Mouse (Mus musculus): ENCODE data around the gene Caml. TPM values are rescaled to one million over a fixed set of nuclear protein-coding genes. Genes with fewer than 3 reads are reported as not detected.

Gene Caml
- total and polyA plus RNA-seq, 3 experiments = 29.9 to 49.9 (median 38.2) TPM

DNA sequence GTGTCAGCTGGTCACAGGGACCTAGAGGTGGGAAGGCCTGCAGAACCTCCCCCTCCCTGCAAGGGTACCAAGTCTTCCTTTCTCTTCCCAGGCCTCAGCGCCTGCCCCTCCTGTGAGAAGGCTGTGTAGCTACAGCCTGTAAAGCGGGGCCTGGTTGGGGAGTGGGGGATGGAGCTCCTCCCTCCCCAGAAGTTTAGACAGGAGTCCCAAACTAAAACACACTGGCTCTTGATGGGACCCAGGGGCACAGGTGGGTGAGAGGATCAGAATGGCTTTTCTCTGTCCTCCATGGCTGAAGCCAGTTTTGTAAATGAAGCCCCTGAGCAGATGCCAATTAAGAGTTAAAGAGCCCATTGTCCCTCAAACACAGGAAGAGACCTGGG lies 15.2 kb upstream of the Caml start:
- Histone ChIP-seq H3K79me2 (replicated peaks; ENCODE audit: control insufficient read depth, extremely low read depth, insufficient read depth, poor library complexity, severe bottlenecking) (no peaks in the 10 kb centered on the region), H3K4me3 (replicated peaks in 1 of 3; ENCODE audit: low read depth in 2 of 3, low read length in 2 of 3, poor library complexity in 1 of 3) (no peak overlapping the region), H3K27me3 (replicated peaks) (no peaks in the 10 kb centered on the region), H3K27ac (ENCODE audit: insufficient read depth, low read depth) (no peak overlapping the region), H3K36me3 (replicated peaks in 1 of 2; ENCODE audit: control insufficient read depth in 1 of 2, insufficient read depth in 1 of 2, low read length in 1 of 2) (peaks cover 34 to 84% of the 10 kb centered on the region in 2 experiments), H3K9me3 (replicated peaks; ENCODE audit: low read length) (no peaks in the 10 kb centered on the region), H3K4me2 (ENCODE audit: insufficient read depth, low read depth, poor library complexity, severe bottlenecking) (no peak overlapping the region), H3K4me1 (ENCODE audit: control insufficient read depth in 1 of 2, insufficient read depth in 2 of 2) (no peaks in the 10 kb centered on the region), H3K9ac (ENCODE audit: insufficient read depth, low read depth) (no peak overlapping the region)
- in situ Hi-C loops (cut with MboI; ENCODE audit: low pct_ligation_motif_present, low pct_unique_long_range_greater_than_20kb, low sequenced_read_pairs) = loop anchor here (10.0 kb wide), 1 partner anchor 117 kb away; the partner anchor contains the start of gene Pcbd2
- dilution Hi-C loops (cut with MboI; ENCODE audit: extremely low pct_ligation_motif_present, extremely low pct_unique_long_range_greater_than_20kb, low sequenced_read_pairs) = no loop called here
- DNase-seq (ENCODE audit: extremely low read depth) = no peak
- TF ChIP-seq ELF1 (IDR thresholded peaks at IDR 0.05; ENCODE audit: low read depth, low read length) (no peak), TCF12 (IDR thresholded peaks at IDR 0.05; ENCODE audit: low read depth, low read length) (no peak), PAX5 (IDR thresholded peaks at IDR 0.05; ENCODE audit: low read length) (no peak), CHD2 (IDR thresholded peaks at IDR 0.05; ENCODE audit: low read length) (no peak), RAD21 (IDR thresholded peaks at IDR 0.05; ENCODE audit: low read depth, low read length) (no peak)

DNA sequence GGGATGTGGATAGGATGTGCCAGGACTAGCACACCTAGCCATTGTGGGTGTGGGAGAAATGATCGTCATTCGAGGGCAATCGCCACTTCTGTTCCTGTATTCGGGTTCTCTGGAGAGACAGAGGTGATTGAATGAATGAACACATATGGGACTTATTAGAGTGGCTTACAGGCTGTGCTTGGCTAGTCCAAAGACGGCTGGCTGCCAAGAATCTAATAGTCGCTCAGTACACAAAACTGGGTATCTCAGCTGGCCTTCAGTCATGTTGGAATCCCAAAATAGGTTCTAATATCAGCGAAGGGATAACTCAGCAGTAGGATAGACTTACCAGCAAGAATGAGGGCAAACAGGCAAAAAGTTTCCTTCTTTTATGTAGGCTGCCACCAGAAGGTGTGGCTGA lies 10.8 kb upstream of the Caml start:
- Histone ChIP-seq H3K79me2 (replicated peaks; ENCODE audit: control insufficient read depth, extremely low read depth, insufficient read depth, poor library complexity, severe bottlenecking) (no peaks in the 10 kb centered on the region), H3K9me3 (replicated peaks; ENCODE audit: low read length) (no peaks in the 10 kb centered on the region), H3K36me3 (replicated peaks in 1 of 2; ENCODE audit: control insufficient read depth in 1 of 2, insufficient read depth in 1 of 2, low read length in 1 of 2) (peaks cover 23 to 64% of the 10 kb centered on the region in 2 experiments), H3K9ac (ENCODE audit: insufficient read depth, low read depth) (no peak overlapping the region), H3K27ac (ENCODE audit: insufficient read depth, low read depth) (no peak overlapping the region), H3K27me3 (replicated peaks) (no peaks in the 10 kb centered on the region), H3K4me2 (ENCODE audit: insufficient read depth, low read depth, poor library complexity, severe bottlenecking) (no peak overlapping the region), H3K4me3 (replicated peaks in 1 of 3; ENCODE audit: low read depth in 2 of 3, low read length in 2 of 3, poor library complexity in 1 of 3) (no peak overlapping the region), H3K4me1 (ENCODE audit: control insufficient read depth in 1 of 2, insufficient read depth in 2 of 2) (no peaks in the 10 kb centered on the region)
- no peak for DNase-seq (ENCODE audit: extremely low read depth)
- in situ Hi-C loops (cut with MboI; ENCODE audit: low pct_ligation_motif_present, low pct_unique_long_range_greater_than_20kb, low sequenced_read_pairs) (no loop called here), dilution Hi-C loops (cut with MboI; ENCODE audit: extremely low pct_ligation_motif_present, extremely low pct_unique_long_range_greater_than_20kb, low sequenced_read_pairs) (no loop called here)
- TF ChIP-seq GABPA (IDR thresholded peaks at IDR 0.05; ENCODE audit: insufficient replicate concordance, low read depth, low read length) (no peak), UBTF (IDR thresholded peaks at IDR 0.05; ENCODE audit: low read depth, low read length) (no peak), KAT2A (IDR thresholded peaks at IDR 0.05; ENCODE audit: insufficient replicate concordance, low read length) (no peak), SMC3 (IDR thresholded peaks at IDR 0.05; ENCODE audit: low read depth, low read length) (no peak), JUN (IDR thresholded peaks at IDR 0.05; ENCODE audit: insufficient read depth, low read depth, low read length) (no peak), MAFK (IDR thresholded peaks at IDR 0.05; ENCODE audit: insufficient replicate concordance, low read length) (no peak), MYC (IDR thresholded peaks at IDR 0.05; ENCODE audit: low read depth, low read length) (no peak), MAX (IDR thresholded peaks at IDR 0.05; ENCODE audit: low read length) (no peak), BHLHE40 (IDR thresholded peaks at IDR 0.05; ENCODE audit: low read depth, low read length) (no peak), TBP (conservative IDR thresholded peaks at IDR 0.05; ENCODE audit: low read depth, low read length) (no peak), MEF2A (IDR thresholded peaks at IDR 0.05; ENCODE audit: borderline replicate concordance, low read depth, low read length) (no peak), NELFE (IDR thresholded peaks at IDR 0.05; ENCODE audit: low read depth, low read length) (no peak), RAD21 (IDR thresholded peaks at IDR 0.05; ENCODE audit: low read depth, low read length) (no peak)
